Mouse (Mus musculus) stomach, postnatal 0 days (tissue): ENCODE data around the gene Tppp3.

Experiments used
- CTCF ChIP-seq: IDR thresholded peaks from 2 replicates; pipeline ENCODE4 v1.5.1; 2016; ENCODE audit warnings: antibody characterized with exemption, low read depth, mild to moderate bottlenecking, moderate library complexity
- EP300 ChIP-seq: optimal IDR thresholded peaks from 2 replicates; pipeline ENCODE3; 2016; ENCODE audit warnings: antibody characterized with exemption

DNA sequence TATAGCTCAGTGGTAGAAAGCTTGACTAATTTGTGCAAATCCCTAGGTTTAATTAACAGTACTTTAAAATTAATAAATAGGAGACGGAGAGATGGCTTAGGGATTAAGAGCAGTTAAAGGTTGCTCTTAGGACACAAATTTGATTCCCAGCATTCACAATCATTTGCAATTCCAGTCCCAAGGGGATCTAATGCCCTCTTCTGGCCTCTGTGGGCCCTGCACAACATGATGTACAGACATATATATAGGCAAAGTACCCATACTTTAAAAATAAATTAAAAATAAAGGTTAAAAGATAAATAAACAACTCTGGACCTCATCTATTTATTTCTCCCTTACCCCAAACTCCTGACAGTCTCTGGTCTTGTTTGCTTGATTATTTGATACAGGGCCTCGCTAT lies 52.3 kb downstream of the Tppp3 start:
- peak; percentile 40; the same call in 1 of the 2 replicates for TF ChIP-seq CTCF
- no peak for TF ChIP-seq EP300
